Mouse (Mus musculus) Muller cell, postnatal 12 days (primary cell): ENCODE data around the gene Ciart.
"Not testable (repeated sequence)": the region's sequence is repeated elsewhere in the genome, so short reads cannot be mapped to it uniquely, and the experiment has no call there.

Source experiments
- DNase-seq: peaks from one replicate; pipeline ENCODE4 v3.0.0-alpha.2; 2015; ENCODE audit errors: inconsistent ontology term

Ciart gene

DNA sequence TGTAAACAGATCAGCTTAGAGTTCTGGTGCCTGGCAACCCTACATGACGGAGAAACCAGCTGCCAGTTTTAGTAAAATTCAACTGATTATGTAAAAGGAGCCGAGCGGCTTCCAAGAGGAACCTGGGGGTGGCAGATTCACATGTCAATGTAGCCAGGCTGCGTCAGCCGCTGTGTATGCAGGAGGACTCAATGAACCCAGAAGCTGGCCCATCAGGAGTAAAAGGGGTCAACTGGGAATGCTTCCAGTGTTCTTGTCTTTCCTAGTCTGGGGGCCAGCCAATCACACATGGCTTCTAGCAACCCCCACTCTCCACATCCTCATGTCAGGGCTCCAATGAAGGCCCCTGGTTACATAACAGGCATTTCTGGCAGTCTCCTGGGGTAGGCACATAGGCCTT is 17.0 kb downstream of the Ciart start:
- peak; percentile 73 for DNase-seq

DNA sequence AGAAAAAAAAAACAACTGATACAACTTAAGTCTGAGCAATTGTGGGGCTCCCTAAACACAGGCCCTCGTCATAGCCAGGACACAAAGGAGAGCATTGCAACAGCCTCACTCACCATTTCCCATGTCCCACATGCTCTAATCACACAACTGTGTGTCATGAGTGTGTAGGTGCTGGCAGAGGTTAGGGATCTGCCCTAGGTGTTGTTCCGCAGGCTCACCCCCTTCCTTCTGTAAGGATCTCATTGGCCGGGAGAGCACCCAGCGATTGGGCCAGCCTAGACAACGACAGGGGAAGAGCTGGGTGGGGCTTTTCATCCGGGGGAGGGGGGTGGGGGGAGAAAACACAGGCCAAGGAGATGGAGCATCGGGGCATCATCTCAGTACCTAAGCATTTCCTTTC is 18.5 kb downstream of the Ciart start:
- no peak for DNase-seq

DNA sequence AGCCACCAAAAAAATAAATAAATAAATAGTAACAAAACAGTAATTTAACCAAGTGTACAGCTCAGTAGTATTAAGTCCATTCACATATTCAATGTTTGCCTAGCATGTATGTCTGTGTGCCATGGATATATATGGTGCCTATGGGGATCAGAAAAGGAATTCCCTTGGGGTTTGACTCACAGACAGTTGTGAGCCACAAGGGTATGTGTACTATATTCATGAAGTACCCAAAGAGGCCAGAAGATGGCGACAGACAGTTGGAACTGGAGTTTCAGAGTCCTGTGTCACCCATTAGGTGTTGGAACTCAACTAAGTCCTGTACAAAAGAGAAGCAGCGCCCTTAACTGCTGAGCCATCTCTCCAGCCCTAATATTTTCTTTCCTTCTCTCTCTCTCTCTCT is 20.3 kb downstream of the Ciart start:
- DNase-seq = peak; percentile 44

DNA sequence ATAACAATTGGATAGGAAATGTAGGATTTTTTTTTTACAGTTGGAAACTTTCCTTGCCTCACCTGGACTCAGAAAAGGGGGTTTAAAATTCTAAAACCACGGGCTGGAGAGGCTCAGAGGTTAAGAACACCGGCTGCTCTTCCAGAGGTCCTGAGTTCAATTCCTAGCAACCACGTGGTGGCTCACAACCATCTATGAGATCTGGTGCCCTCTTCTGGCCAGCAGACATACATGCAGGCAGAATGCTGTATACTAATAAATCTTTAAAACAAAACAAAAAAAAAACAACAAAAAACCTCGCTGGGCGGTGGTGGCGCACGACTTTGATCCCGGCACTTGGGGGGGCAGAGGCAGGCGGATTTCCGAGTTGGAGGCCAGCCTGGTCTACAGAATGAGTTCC is 20.8 kb downstream of the Ciart start:
- DNase-seq = no peak

DNA sequence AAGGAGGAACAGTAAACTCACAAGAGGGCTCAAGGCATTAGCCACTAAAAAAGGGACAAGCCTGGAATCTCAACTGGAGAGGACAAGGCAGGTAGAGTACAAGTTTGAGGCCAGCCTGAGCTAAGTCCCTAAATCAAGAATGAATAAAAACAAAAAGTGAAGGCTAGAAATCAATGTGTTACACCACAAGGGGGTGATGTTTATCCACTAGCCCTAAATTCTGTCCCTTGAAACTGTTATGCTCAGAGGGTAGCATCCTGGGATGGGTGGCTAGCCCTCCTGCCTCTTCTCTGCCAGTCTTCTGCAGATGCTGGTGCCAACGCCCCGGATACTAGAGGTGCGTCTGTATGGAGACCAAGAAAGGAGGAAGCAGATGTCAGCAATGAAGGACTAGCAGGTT is 21.7 kb downstream of the Ciart start:
- no peak for DNase-seq

DNA sequence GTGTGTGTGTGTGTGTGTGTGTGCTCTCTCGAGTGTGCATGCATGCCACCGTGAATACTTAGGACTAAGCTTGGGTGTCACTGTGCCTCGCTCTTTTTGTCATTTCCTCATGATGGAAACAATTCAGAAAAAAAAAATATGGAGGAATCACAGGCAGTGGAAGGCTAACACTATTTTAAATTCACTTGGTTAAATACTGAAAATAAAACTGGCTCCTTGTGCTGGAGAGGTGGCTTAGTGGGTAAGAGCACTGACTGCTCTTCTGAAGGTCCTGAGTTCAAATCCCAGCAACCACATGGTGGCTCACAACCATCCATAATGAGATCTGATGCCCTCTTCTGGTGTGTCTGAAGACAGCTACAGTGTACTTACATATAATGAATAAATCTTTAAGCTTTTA is 23.8 kb downstream of the Ciart start:
- not testable (repeated sequence) for DNase-seq

DNA sequence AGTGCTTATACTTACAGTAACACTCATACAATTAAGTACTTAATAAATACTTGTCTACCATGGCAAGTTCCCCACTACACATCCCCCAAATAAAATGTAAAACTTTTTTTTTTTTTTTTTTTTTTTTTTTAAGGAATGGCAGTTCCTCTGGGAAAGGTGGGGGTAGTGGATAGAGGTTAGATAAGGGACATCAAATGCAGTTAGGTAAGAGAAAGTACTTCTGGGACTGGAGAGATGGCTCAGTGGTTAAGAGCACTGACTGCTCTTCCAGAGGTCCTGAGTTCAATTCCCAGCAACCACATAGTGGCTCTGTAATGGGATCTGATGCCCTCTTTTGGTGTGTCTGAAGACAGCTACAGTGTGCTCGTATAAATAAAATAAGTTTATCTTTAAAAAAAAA is 25.0 kb downstream of the Ciart start:
- DNase-seq = not testable (repeated sequence)

DNA sequence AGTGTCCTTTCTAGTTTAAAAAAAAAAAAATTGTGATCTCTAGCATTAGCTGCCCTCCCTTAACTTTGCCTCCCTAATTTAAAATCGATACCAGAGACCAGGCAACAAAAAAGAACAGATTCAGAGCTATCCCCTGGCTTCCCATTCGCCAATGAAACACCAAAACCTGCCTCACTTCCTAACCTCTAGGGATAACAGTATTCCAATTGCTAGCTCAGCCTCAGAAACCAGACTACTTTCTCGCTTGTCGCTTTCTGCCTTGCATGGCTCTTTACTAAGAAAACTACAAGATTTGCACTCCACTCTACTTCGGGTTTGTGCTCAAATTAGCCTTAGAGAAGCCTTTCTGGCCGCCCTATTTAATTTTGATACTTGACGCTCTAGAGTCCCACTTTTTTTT is 25.9 kb downstream of the Ciart start:
- DNase-seq = no peak

DNA sequence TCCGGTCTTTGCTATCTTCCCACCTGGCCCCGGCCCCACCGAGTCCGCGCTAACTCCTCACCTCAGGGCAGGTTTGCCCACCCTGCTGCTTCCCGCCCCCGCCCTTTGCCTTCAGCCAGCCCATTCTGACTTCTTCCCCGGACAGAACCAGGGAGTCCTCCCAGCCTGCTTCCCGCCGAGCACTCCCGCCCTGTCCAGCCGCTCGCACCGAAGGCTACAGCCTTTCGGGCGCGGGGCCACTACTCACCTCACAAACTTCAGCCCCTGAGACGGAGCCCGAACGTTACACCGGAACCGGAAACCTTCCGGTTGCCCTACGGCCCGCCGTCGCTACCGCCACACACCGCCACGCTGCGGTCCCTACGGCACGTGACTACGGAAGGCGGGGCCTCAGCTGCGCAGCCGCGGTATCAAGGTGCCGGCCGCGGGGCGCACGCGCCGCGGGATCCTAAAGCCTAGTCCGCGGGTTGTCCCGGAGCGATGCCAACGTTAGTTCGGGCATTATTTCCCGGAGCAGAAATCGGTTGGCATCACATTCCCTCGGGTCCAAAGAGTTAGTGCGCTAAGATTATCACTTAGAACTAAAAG is 26.5 kb downstream of the Ciart start, which contains the start of gene Prpf3:
Gene Prpf3 (minus strand): TSS at position 384 of the 588 bp plus-strand sequence.
- peak; percentile 95 for DNase-seq

DNA sequence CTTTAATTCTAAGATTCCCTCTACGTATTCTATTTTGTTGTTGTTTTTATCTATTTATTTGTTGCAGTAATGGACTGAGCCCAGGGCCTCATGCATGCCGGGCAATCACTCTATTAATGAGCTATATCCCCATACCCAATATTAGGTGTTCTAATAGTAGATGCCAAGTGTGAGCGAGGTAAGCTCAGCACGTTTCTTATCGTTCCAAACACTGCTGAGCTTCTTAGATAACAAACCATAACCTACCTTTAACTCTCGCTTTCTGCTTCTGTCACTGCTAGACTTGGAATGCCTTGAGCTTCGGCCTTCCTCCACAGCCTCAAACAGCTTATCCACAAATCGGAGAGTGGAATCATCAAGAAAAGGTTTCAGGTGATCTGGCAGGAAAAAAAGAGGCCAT is 30.7 kb downstream of the Ciart start:
- DNase-seq = no peak

DNA sequence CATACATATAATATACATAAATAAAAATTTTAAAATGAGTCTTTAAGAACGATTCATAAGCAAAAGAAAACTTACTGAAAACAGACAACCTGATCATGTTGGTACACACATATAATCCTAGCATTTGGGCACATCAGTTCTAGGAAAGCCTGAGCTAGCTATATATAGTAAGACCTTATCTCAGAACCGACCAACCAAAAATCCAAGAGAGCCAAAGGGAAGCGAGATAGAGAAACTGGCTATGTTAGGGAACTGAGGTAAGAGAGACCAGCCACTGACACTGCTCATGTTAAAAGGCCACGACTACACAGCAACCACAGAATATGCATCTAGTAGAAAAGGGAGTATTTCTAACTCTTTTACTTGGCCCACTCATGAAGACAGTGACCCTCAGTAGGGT is 31.4 kb downstream of the Ciart start:
- no peak for DNase-seq

DNA sequence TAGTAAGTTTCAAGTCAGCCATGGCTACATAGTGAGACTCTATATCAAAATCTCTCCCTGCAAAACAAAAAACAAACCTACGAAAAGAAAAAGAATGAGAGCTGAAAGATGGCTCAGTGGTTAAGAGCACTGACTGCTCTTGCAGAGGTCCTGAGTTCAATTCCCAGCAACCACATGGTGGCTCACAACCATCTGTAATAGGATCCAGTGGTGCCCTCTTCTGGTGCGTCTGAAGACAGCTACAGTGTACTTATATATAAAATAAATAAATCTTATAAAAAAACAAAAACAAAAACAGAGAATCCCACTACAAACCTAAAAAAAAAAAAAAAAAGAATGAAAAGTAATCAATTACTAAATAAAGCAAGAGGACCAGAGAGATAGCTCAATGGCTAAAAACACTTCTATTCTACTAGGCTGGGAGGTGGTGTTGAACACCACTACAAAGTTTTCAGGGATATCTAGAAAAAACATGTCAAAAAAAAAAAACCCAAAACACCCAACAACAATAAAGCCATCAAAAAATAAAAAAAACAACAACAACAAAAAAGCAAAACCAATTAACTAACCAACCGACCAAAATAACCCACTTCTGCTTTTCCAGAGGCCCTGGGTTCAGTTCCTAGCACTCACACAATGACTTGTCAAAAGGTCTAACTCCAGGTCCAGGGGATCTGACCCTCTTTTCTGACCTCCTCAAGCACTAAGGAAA is 39.4 kb downstream of the Ciart start:
- no peak for DNase-seq

DNA sequence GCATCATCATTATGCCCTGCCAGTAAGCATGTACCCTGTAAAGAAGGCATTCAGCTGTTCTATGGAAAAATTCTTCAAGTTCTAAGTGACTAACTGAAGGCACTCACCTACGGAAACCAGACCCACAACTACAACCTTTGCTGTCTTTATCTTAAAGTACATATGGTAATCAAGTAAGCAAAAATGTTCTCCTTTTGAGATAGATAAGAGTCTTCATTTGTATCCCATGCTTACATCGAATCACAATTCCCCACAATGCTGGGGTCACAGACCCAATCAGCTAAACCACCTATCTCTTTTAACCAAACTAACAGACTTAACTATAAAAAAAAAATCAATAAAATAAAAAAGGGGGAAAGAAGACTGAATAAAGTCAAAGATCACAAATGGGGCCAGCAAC is 42.8 kb downstream of the Ciart start:
- no peak for DNase-seq

DNA sequence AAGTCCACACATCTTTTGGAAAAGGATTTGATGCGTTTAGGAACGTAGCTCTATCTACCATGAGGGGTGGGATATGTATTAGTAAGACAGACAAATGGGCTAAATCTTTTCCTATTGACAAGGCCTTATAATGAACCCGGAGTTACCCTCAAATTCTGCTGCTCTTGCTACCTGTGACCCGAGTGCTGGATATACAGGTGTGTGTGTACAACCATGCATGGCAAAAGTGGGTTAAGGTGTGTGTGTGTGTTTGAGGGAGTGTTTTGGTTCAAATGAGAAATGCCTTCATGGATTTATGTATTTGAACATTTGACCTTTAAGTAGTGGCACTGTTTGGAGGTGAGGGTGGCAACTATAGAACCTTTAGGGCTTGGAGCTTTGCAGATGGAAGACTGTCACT is 53.0 kb downstream of the Ciart start:
- DNase-seq = no peak
